Mouse (Mus musculus) forebrain, embryonic 14.5 days (tissue): ENCODE data around the gene Uggt1. TPM values are rescaled to one million over a fixed set of nuclear protein-coding genes. Genes with fewer than 3 reads are reported as not detected.

Source experiments
- ATAC-seq: fragments of 200-750 bp; cut with Nextera tagmentation; 2 replicates; pipeline ENCODE4 v1.8.0; 2017; ENCODE audit warnings: mild to moderate bottlenecking, moderate library complexity
- DNase-seq: peaks from one replicate; pipeline ENCODE4 v3.0.0-alpha.2; 2015; ENCODE audit warnings: low spot score
- H3K27ac ChIP-seq: fragments of 300-500 bp; sonication (generic); 2 replicates; pipeline ENCODE4 v1.5.1; 2014; ENCODE audit warnings: low read depth, mild to moderate bottlenecking, control low read depth, low read length, moderate library complexity
- H3K27me3 ChIP-seq: fragments of 300-500 bp; sonication (generic); replicated peaks from 2 replicates; pipeline ENCODE4 v1.6.1; 2014; ENCODE audit warnings: low read length, control low read depth, mixed read lengths; ENCODE audit not compliant: control insufficient read depth, insufficient read depth
- H3K36me3 ChIP-seq: fragments of 300-500 bp; sonication (generic); 2 replicates; pipeline ENCODE4 v1.6.1; 2014; ENCODE audit warnings: low read length, control low read depth; ENCODE audit not compliant: control insufficient read depth, insufficient read depth
- H3K4me1 ChIP-seq: fragments of 300-500 bp; sonication (generic); 2 replicates; pipeline ENCODE4 v1.6.1; 2014; ENCODE audit warnings: antibody characterized with exemption, low read length, control low read depth; ENCODE audit not compliant: control insufficient read depth, insufficient read depth
- H3K4me2 ChIP-seq: fragments of 300-500 bp; sonication (generic); 2 replicates; pipeline ENCODE4 v1.6.1; 2014; ENCODE audit warnings: mild to moderate bottlenecking, control low read depth, low read length
- H3K4me3 ChIP-seq: fragments of 300-500 bp; sonication (generic); 2 replicates; pipeline ENCODE4 v1.5.1; 2014; ENCODE audit warnings: low read depth, low read length, control low read depth
- H3K9ac ChIP-seq: fragments of 300-500 bp; sonication (generic); 2 replicates; pipeline ENCODE4 v1.6.1; 2014; ENCODE audit warnings: mild to moderate bottlenecking, low read length, control low read depth, moderate library complexity
- H3K9me3 ChIP-seq: fragments of 300-500 bp; sonication (generic); replicated peaks from 2 replicates; pipeline ENCODE4 v1.6.1; 2016; ENCODE audit warnings: low read length, control low read depth, mixed read lengths; ENCODE audit not compliant: control insufficient read depth
- WGBS: fragments of 180-500 bp; shearing (Covaris S2); extraction: QIAGEN DNeasy Blood & Tissue Kit; methylation state at CpG from one replicate; pipeline ENCODE4 v1.1.7; 2014; 5-methylcytosine and 5-hydroxymethylcytosine counted together
- polyA plus RNA-seq: library from polyadenylated mRNA; unstranded; fragments of >200 nt; fragmentation: Nextera tagmentation; extraction: Ambion mirVana; gene quantifications from 2 replicates; pipeline ENCODE4 v1.2.1, GENCODE M21; 2014

The Uggt1 gene
- polyA plus RNA-seq, 1 experiment from 2014 or later: 66.8 TPM

DNA sequence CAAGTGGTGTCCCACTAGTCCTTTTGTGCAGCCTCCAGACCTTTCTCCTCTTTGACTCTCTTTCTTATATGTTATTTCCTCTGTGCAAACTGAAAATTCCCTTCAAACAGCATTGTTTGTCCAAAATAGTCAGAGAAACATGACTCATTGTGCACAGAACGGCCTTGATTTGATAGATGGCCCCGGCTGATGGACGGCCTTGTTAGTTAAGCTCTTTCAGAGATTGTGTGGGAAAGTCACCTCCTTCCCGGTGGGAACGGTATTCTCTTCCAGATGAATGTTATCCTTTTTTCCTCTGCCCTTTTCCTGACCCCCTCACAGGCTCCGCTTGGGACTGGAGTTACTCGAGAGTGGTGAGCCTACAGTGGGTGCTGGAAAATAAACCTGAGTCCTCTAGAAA, 119.4 kb downstream of the Uggt1 start:
- Histone ChIP-seq H3K27me3 (no peaks in the 10 kb centered on the region), H3K4me1 (no peaks in the 10 kb centered on the region), H3K27ac (no peak overlapping the region), H3K4me3 (no peak overlapping the region), H3K9ac (no peak overlapping the region), H3K36me3 (no peaks in the 10 kb centered on the region), H3K4me2 (no peak overlapping the region), H3K9me3 (no peaks in the 10 kb centered on the region)
- 82% methylated on average over 7 of the region's 7 CpGs for WGBS
- no peak for DNase-seq
- ATAC-seq: no peak

DNA sequence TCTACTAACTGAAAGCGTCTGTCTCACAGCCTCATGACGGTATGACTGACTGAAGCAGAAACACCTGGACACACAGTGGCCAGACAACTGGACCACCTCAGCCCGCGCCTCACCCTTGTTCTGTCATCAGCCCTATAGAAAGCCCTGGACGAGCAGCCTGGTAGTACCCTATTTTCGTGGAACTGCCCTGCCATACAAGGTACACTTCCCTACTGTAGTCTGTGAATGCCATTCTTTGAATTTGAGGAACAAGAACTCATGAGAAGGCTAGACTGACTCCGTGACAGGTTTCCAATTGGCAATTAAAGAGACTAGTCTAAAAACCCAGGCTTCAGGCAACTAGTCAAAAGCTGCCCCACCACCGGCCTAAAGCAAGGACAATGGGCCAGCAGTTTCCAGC, 123.3 kb downstream of the Uggt1 start:
- Histone ChIP-seq H3K4me1 (no peaks in the 10 kb centered on the region), H3K9ac (no peak overlapping the region), H3K27me3 (no peaks in the 10 kb centered on the region), H3K9me3 (no peaks in the 10 kb centered on the region), H3K4me3 (no peak overlapping the region), H3K36me3 (no peaks in the 10 kb centered on the region), H3K4me2 (no peak overlapping the region), H3K27ac (no peak overlapping the region)
- 80% methylated on average over 8 of the region's 8 CpGs for WGBS
- ATAC-seq (no peak), DNase-seq (no peak)

DNA sequence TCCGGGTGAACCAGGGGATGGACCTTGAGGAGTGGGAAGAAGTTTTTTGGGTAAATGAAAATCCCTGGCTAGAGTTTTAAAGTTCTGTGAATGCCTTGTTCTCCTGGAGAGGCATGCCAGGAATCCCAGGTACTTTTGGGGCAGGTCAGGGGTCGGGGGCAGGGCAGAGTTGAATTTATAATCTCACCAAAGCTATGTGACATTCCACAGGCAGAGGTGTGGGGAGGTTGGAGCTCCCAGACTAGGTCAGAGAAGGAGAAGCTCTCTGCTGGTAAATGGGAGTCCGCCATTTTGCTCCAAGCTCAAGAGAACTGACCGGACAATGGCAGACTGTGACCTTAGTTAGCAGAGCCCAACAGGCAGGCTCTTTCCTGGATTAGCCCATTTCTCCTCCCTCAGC, 125.1 kb downstream of the Uggt1 start:
- ATAC-seq (no peak), DNase-seq (no peak)
- 85% methylated on average over 4 of the region's 4 CpGs for WGBS
- Histone ChIP-seq H3K4me1 (no peaks in the 10 kb centered on the region), H3K9me3 (no peaks in the 10 kb centered on the region), H3K36me3 (no peaks in the 10 kb centered on the region), H3K9ac (no peak overlapping the region), H3K4me3 (no peak overlapping the region), H3K27me3 (no peaks in the 10 kb centered on the region), H3K4me2 (no peak overlapping the region), H3K27ac (no peak overlapping the region)

DNA sequence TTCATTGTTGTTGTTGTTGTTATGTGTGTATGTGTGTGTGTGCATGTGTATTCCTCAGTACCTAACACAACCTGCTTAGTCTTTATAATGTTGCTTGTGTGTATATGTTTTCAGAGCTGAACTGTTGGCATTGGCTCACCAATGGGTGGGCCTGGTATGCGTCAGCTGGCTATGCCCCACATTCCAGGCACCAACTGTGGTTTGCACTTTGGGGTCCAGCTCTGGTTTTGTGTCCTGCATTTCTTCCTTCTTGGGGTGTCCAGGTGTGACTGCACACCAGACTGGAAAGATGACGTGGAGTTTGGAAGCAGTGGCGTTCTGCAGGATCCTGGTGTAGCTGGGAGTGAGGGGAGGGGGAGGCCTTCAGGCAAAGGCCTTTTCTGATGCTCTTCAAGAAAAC, 125.6 kb downstream of the Uggt1 start:
- ATAC-seq: no peak
- H3K36me3 ChIP-seq: no peaks in the 10 kb centered on the region
- 90% methylated on average over 3 of the region's 3 CpGs for WGBS
- no peaks in the 10 kb centered on the region for H3K9me3 ChIP-seq
- H3K9ac ChIP-seq: no peak overlapping the region
- no peaks in the 10 kb centered on the region for H3K4me1 ChIP-seq
- H3K27ac ChIP-seq: no peak overlapping the region
- no peak for DNase-seq
- H3K27me3 ChIP-seq: no peaks in the 10 kb centered on the region
- no peak overlapping the region for H3K4me3 ChIP-seq
- no peak overlapping the region for H3K4me2 ChIP-seq

DNA sequence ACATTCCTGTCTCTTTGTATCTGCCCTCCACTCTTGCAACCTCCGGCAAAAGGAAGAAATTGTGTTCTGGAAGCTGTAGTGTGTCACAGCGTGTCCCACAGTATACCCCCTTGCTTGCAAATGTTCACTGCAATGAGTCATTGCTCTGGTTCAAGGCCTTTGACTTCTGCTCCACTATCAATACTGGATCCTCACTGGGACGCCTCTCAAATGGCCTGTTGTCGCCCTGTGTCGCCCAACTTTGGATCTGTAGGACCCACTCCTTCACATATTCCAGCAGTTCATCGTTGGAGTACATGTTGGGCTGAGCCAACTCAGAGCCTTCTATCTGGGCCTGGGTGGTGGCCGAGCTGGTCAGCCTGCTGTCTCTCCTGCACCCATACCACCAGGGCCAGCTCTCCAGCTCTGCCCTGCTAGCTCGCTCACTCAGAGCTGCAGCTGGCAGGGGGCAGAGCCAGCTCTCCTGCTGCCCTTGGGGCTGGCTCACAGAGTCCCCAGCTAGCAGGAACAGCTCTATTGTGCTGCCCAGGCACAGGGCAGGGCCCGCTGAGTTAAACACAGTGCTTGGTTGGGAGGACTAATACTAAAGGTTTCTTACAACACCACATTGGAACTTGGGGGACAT, 126.3 kb downstream of the Uggt1 start:
- 73% methylated on average over 9 of the region's 9 CpGs for WGBS
- DNase-seq: no peak
- no peak for ATAC-seq
- no peak overlapping the region for H3K4me3 ChIP-seq
- no peak overlapping the region for H3K9ac ChIP-seq
- H3K4me1 ChIP-seq: no peaks in the 10 kb centered on the region
- H3K4me2 ChIP-seq: no peak overlapping the region
- no peak overlapping the region for H3K27ac ChIP-seq
- no peaks in the 10 kb centered on the region for H3K9me3 ChIP-seq
- H3K36me3 ChIP-seq: no peaks in the 10 kb centered on the region
- H3K27me3 ChIP-seq: no peaks in the 10 kb centered on the region

DNA sequence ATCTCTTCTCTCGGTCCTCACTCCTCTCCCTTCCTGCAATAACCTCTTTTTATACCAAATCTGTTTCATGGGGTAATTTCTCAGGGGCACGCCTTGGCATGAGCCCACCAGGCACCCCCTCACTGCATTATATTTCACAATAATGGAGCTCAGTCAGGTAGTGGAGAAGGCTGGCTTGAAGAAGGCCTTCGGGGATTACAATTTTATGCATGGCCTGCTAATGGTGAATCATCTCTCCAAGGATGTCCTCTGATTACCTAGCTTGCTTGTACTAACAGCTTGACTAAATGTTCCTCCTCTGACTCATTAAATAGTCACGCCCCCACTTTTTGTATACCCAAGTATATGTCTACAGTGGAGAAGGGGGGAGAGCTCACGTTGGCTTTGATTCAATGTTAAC, 128.0 kb downstream of the Uggt1 start:
- Histone ChIP-seq H3K27me3 (no peaks in the 10 kb centered on the region), H3K9me3 (no peaks in the 10 kb centered on the region), H3K27ac (no peak overlapping the region), H3K4me3 (no peak overlapping the region), H3K4me2 (no peak overlapping the region), H3K4me1 (no peaks in the 10 kb centered on the region), H3K36me3 (no peaks in the 10 kb centered on the region), H3K9ac (no peak overlapping the region)
- ATAC-seq: no peak
- DNase-seq: no peak
- 78% methylated on average over 5 of the region's 5 CpGs for WGBS

DNA sequence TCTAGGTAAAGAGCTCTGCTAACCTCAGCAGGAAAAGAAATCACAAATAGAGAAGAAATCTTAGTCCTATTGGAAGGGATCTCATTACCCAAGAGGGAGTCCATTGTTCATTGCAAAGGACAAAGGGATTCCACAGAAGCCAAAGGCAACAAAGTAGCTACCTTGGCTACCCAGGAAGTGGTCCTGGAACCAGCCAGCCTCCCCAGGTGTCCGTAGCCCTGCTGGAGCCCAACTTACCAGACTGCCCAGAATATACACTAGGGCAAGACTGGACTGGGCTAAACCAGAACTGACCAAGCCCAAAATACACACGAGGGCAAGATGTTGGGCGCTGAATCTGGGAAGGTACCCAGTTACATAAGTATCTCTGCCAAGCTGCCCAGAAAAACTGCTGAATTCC, 129.7 kb downstream of the Uggt1 start:
- H3K4me3 ChIP-seq: no peak overlapping the region
- no peaks in the 10 kb centered on the region for H3K36me3 ChIP-seq
- H3K4me1 ChIP-seq: no peaks in the 10 kb centered on the region
- no peak for ATAC-seq
- no peaks in the 10 kb centered on the region for H3K27me3 ChIP-seq
- 85% methylated on average over 3 of the region's 3 CpGs for WGBS
- H3K9me3 ChIP-seq: no peaks in the 10 kb centered on the region
- DNase-seq: no peak
- no peak overlapping the region for H3K9ac ChIP-seq
- no peak overlapping the region for H3K27ac ChIP-seq
- H3K4me2 ChIP-seq: no peak overlapping the region

DNA sequence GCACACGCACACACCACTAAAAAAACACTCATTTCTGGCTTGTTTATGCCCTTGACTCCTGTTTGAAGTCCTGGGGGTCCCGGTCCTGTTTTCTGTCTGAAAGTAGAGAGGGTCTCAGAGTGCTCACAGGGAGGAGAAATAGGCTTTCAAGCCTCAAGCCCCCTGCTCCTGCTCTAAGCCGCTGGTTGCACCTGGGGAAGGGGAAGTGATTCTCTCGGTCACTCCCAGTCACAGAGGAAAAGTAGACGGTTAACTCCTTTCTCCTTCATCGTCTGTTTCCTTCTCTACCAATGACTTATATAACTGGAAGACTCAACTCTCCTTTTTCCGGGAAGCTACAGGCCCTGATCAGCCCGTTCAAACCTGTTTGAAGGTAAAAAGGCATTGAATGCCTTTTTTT, 130.8 kb downstream of the Uggt1 start:
- Histone ChIP-seq H3K27ac (no peak overlapping the region), H3K9me3 (no peaks in the 10 kb centered on the region), H3K4me3 (no peak overlapping the region), H3K4me2 (no peak overlapping the region), H3K9ac (no peak overlapping the region), H3K36me3 (no peaks in the 10 kb centered on the region), H3K27me3 (no peaks in the 10 kb centered on the region), H3K4me1 (no peaks in the 10 kb centered on the region)
- DNase-seq (no peak), ATAC-seq (no peak)
- 91% methylated on average over 8 of the region's 8 CpGs for WGBS

DNA sequence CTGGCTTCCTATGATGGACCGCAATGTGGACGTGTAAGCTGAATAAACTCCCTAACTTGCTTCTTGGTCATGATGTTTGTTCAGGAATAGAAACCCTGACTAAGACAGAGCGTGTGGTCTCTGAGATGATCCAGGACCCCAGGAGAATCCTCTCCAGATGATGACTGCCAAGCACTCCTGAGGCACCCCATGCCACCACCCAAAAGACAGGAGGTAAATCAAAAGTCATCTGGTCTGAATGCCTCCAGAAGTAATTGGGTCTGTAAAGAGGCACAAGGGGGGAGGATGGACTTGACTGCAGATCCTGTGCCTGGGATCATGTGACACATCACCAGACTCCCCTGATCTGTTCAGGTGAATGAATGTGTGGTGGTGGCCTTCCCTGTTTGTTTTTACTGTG, 131.9 kb downstream of the Uggt1 start:
- H3K27ac ChIP-seq: no peak overlapping the region
- no peak for ATAC-seq
- 93% methylated on average over 3 of the region's 3 CpGs for WGBS

More for the DNA sequence above, 131.9 kb downstream of the Uggt1 start:
- Histone ChIP-seq H3K27me3 (no peaks in the 10 kb centered on the region), H3K9me3 (no peaks in the 10 kb centered on the region), H3K4me3 (no peak overlapping the region), H3K4me1 (no peaks in the 10 kb centered on the region), H3K4me2 (no peak overlapping the region), H3K36me3 (no peaks in the 10 kb centered on the region), H3K9ac (no peak overlapping the region)
- DNase-seq: no peak
